Mouse (Mus musculus) bone marrow, adult 2 months (tissue): ENCODE results near the gene Slc25a25.

Source experiments
- CTCF ChIP-seq: fragments of 200-500 bp; IDR thresholded peaks from 2 replicates; pipeline ENCODE4 v1.5.1; 2011; ENCODE audit warnings: low read length, control low read depth; ENCODE audit not compliant: control insufficient read depth, insufficient read depth
- POLR2A ChIP-seq: fragments of 200-500 bp; IDR thresholded peaks from 2 replicates; pipeline ENCODE4 v1.6.1; 2011; ENCODE audit warnings: low read depth, mild to moderate bottlenecking, control low read depth, low read length, borderline replicate concordance; ENCODE audit not compliant: control insufficient read depth

DNA sequence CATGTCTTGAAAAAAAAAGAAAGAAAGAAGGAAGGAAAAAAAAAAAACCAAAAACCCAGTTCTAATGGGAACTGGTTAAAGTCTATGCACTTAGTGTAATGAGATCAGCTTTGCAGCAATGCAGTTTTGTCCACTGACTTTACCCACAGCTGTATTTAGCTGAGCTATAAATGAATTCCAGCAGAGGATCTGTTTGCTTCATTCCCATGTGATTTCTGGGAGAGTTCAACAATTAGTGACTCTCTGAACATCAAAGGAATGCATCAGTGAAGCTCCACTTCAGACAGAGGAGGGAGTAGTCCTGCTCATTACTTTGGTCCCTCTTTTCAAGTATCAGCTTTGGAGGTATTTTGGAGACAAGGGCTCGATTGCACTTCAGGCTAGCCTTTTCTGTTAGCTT, 5.7 kb downstream of the Slc25a25 start:
- TF ChIP-seq POLR2A (no peak), CTCF (no peak)
